Comparison of ENCODE assay signal across 8 mouse cellular contexts in the genomic region with DNA sequence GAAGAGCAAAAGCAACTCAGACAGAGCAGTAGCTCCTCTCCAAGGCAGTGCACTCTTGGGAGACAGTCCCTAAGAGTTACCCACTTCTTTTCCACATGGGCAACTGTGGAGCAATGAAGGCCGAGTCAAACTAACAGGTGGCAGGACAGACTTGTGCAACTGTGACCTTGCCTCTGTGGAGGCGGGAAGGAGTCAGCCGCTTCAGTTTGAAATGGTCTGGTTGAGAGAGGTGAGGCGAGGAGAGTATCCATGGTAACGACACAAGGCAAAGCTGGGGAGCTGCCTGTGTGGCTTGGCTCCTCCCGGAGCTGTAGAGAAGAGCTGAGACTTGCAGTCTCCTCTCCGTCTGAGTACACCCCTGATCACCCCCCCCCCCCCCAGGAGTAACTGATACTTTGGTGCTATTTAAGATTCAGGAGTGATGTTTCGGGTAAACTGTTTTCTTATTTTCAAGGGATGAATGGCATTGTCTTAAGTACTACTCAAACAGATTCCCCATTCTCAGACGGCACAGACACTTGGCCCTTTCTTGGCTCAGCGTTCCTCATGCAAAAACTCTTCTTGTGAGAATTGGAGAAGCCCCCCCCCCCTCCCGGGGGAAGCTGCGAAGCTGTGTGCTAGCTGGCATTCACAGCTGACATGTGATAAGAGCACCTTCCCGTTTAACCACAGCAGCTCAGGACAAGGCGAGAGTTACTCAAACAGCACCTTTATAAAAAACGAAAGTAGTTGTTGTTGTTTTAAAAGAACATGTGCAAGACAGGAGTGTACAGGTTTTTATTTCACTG. TPM values are rescaled to one million over a fixed set of nuclear protein-coding genes. Genes with fewer than 3 reads are reported as not detected.
DNase-seq lines count a peak whose midpoint lies in the region; ATAC-seq and TF ChIP-seq lines count a peak whose summit lies in the region.

No protein-coding gene starts in this region.

- no peaks in the 10 kb centered on the region for H3K9me3 ChIP-seq in kidney, postnatal 0 days (replicated peaks; ENCODE audit: low read length)
- no peaks in the 10 kb centered on the region for H3K9me3 ChIP-seq in embryonic facial prominence, embryonic 12.5 days

- no peaks in the 10 kb centered on the region for H3K36me3 ChIP-seq in kidney, postnatal 0 days (ENCODE audit: insufficient read depth, low read length)
- no peaks in the 10 kb centered on the region for H3K36me3 ChIP-seq in embryonic facial prominence, embryonic 12.5 days

- in situ Hi-C loops in Patski (cut with MboI; ENCODE audit: low pct_unique_long_range_greater_than_20kb) = no loop called here

- H3K4me1 ChIP-seq in kidney, postnatal 0 days (replicated peaks; ENCODE audit: insufficient read depth, low read length) = no peaks in the 10 kb centered on the region; the same call in 1 of the 2 replicates
- H3K4me1 ChIP-seq in embryonic facial prominence, embryonic 12.5 days = peaks cover 16% of the 10 kb centered on the region

- H3K27me3 ChIP-seq in kidney, postnatal 0 days (ENCODE audit: insufficient read depth, low read length) = no peaks in the 10 kb centered on the region
- H3K27me3 ChIP-seq in Patski = peaks cover 3% of the 10 kb centered on the region
- no peaks in the 10 kb centered on the region for H3K27me3 ChIP-seq in embryonic facial prominence, embryonic 12.5 days

- ATAC-seq in kidney, postnatal 0 days (replicated peaks; ENCODE audit: low FRiP score, low read depth) = peak; percentile 87
- ATAC-seq in Patski = peak; percentile 79
- ATAC-seq in embryonic facial prominence, embryonic 12.5 days (ENCODE audit: insufficient number of reproducible peaks, insufficient read depth, low FRiP score, low TSS enrichment) = peak; percentile 81; the same call in 1 of the 2 replicates
- ATAC-seq in erythroid progenitor cell, adult 5-6 weeks (replicated peaks; ENCODE audit: low FRiP score, poor library complexity, severe bottlenecking) = no peak

- TF ChIP-seq CTCF in kidney, postnatal 0 days (IDR thresholded peaks at IDR 0.05; ENCODE audit: low read depth) = no peak
- no peak for TF ChIP-seq CTCF in Patski (IDR thresholded peaks at IDR 0.05)

- H3K27ac ChIP-seq in kidney, postnatal 0 days = no peak overlapping the region
- no peak overlapping the region for H3K27ac ChIP-seq in embryonic facial prominence, embryonic 12.5 days

- H3K9ac ChIP-seq in kidney, postnatal 0 days (ENCODE audit: low read depth, low read length) = no peak overlapping the region
- H3K9ac ChIP-seq in embryonic facial prominence, embryonic 12.5 days = no peak overlapping the region

- H3K4me3 ChIP-seq in kidney, postnatal 0 days (replicated peaks; ENCODE audit: low read depth, low read length) = no peak overlapping the region
- H3K4me3 ChIP-seq in embryonic facial prominence, embryonic 12.5 days = no peak overlapping the region

- peak overlapping the region; percentile 35; the same call in 1 of the 2 replicates for H3K4me2 ChIP-seq in kidney, postnatal 0 days (ENCODE audit: low read length)
- H3K4me2 ChIP-seq in embryonic facial prominence, embryonic 12.5 days (replicated peaks) = peak overlapping the region; percentile 9; the same call in 1 of the 2 replicates

- CTCF ChIA-PET in Patski (lab: Charles Lee) = interaction anchor here (0.9 kb wide), 1 partner anchor 12 kb away, joined by 4 read pairs; no protein-coding TSS in a partner anchor

- DNase-seq in kidney, postnatal 0 days (ENCODE audit: low spot score) = peak; percentile 81
- no peak for DNase-seq in kidney, adult 18-20 months
- DNase-seq in Patski (ENCODE audit: low read depth, low spot score) = no peak
- DNase-seq in kidney, postnatal 25 days = peak; percentile 5 to 57
- DNase-seq in c-Kit-positive CD71-positive TER-119-positive erythroid progenitor cells, embryonic 14.5 days (ENCODE audit: low spot score) = no peak
- DNase-seq in cerebellum, postnatal 25 days = no peak

- 10% methylated on average over 15 of the region's 15 CpGs for WGBS in kidney, postnatal 0 days
- WGBS in embryonic facial prominence, embryonic 12.5 days = 15% methylated on average over 15 of the region's 15 CpGs

- POLR2A ChIA-PET in Patski (lab: Charles Lee) = interaction anchor here (0.6 kb wide), 1 partner anchor 234 kb away, joined by 5 read pairs; no protein-coding TSS in a partner anchor

RNA-seq across cellular contexts. Expression of a gene that starts 54.9 kb away (rescaled TPM):
- 6.6 and 6.8 TPM in 2 replicates for polyA plus RNA-seq in kidney, postnatal 0 days (2015; fragmentation: Nextera tagmentation; extraction: Ambion mirVana)
- 5.3 TPM for polyA plus RNA-seq in Patski (2021)
- 7.9 and 8.5 TPM in 2 replicates for polyA plus RNA-seq in embryonic facial prominence, embryonic 12.5 days (2016; fragmentation: Nextera tagmentation; extraction: Ambion mirVana)
- total RNA-seq in erythroid progenitor cell, adult 5-6 weeks (2015; ENCODE audit: low replicate concordance) = not detected in 2 replicates
- total RNA-seq in erythroid progenitor cell, adult 5-6 weeks (2017; ENCODE audit: low replicate concordance) = not detected in 2 replicates

Comparison
In these comparisons a context has a peak if more than half of its experiments do, and no peak if none do; other contexts are left out.
1. DNase-seq: peak in kidney, postnatal 0 days (single experiment) and kidney, postnatal 25 days (2 of 2); none in kidney, adult 18-20 months (single experiment), Patski (single experiment), c-Kit-positive CD71-positive TER-119-positive erythroid progenitor cells, embryonic 14.5 days (single experiment) and cerebellum, postnatal 25 days (0 of 2).